Mouse (Mus musculus): ENCODE data around the gene Usp6nl.

GRCm38 (mm10) chr2:6404627-6405026, 82.2 kb downstream of the Usp6nl start:
- no peak for TF ChIP-seq CTCF (IDR thresholded peaks at IDR 0.05; ENCODE audit: extremely low read depth, insufficient read depth, insufficient read length, insufficient replicate concordance)
- TF ChIP-seq POLR2A (IDR thresholded peaks at IDR 0.05; ENCODE audit: low read depth, low read length), result no peak

Data from spleen, adult 2 months (tissue).